Mouse (Mus musculus) testis, adult 10 weeks (tissue): ENCODE results near the gene Sept12. TPM values are rescaled to one million over a fixed set of nuclear protein-coding genes. Genes with fewer than 3 reads are reported as not detected.

Experiments
- polyA plus RNA-seq: library from polyadenylated mRNA; stranded (reverse); fragments of 350-450 nt; fragmentation: Illumina TruSeq; extraction: RNeasy Lipid Tissue Mini Kit (QIAGEN cat#74804); gene quantifications from one replicate; pipeline ENCODE4 v1.2.3, GENCODE M21; 2014; ENCODE audit warnings: low read depth, low replicate concordance

The Sept12 gene
- polyA plus RNA-seq: 61.6 TPM

DNA sequence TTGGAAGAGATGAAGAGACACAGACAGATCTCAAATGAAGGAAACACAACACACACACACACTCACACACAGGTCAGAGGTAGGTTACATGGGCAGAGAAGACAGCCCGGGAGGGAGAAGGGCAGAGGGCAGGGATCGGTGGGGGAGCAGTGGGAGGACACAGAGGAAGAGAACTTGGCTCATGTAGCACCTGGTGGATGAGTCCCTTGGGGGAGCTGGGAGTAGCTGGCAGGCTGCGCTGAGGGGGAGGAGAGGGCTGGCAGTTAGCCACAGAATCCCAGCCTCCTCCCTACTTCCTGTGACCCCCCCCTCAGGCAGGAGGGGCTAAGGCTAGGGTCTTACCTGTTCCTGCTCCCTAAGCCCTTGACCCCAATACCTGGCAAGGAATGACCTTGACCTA is at the start of gene Sept12:
TSS of gene Sept12 (minus strand) at position 300 of the 400 bp plus-strand sequence.

DNA sequence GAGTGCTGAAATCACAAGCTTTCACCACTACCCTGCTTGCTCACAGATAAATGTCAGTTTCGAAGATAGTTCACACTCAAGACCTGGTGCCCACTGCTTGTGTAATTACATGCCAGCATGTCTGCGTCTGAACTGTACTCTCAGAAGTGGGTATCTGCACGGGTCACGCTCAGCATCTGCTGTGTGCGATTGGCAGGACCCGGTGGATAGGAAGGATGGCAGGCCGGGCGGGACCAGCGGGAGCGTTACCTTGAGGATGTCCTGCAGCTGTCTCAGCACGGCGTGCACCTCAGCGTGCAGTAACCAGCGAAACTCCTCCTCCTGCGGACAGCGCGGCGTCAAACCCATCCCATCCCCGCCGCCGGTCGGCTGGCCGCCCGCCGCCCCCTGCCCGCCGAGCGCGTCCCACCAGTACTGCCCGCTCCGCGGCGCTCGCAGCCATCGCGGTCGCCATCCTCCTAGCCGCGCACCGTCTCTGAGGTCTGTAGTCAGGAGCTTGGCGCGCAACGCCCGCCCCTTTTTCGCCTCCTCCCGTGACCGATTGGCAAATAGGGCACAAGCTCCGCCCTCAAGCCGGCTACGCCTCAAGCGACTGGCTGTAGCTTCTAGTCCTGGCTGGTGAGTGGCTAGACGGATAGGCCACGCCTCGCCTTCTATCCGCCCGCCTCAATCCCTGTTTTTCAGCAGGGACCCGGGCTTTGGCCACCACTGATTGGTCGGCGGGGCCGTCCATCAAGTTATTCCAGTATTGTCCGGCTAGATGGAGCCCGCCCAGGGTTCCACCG is 15.6 kb upstream of the Sept12 start, which contains the start of gene Rogdi:
TSS of gene Rogdi (minus strand) at position 500 of the 785 bp plus-strand sequence.

DNA sequence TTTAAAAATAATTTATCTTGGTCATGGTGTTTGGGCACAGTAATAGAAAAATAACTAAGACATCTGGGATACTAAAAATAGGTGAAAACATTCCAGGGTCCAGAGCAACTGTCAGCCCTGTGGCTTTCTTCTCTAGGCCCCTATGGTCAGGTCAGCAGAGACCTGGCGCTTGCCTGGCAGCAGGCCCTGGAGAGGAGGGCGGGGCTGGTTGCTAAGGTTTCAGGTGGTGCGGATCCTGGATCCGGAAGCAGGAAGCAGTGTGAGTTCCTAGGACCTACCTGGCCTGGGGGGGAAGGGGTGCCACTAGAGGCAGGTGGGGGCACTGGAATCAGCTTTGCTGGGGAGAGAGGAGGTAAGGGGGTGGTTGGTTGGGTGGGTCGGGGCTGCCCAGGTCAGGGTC is 9.4 kb upstream of the Sept12 start, which contains the start of gene Smim22:
TSS of gene Smim22 (plus strand) at position 222 of the 400 bp plus-strand sequence.

GRCm38 (mm10) chr16:4963797-4964709 is 33.6 kb downstream of the Sept12 start, which contains the start of gene Anks3:
Gene Anks3 (minus strand): TSS chr16:4964205.

GRCm38 (mm10) chr16:4938461-4938860 is 59.2 kb downstream of the Sept12 start, which contains the start of gene Nudt16l1:
Gene Nudt16l1 (plus strand): TSS chr16:4938761.

Other genes with a start within 250 kb of the Sept12 start
- gene Cdip1, start 207.6 kb downstream of the Sept12 start, polyA plus RNA-seq: 26.2 TPM
- 21.1 TPM for gene 4930562C15Rik, start 162.4 kb downstream of the Sept12 start, polyA plus RNA-seq
- 4.2 TPM for gene Ubald1, start 117.5 kb downstream of the Sept12 start, polyA plus RNA-seq
- 2.8 TPM for gene Mgrn1, start 111.6 kb downstream of the Sept12 start, polyA plus RNA-seq
- 5.9 TPM for gene Nudt16l1, start 59.1 kb downstream of the Sept12 start, polyA plus RNA-seq
- gene Anks3, start 33.6 kb downstream of the Sept12 start, polyA plus RNA-seq: 9.8 TPM
- not detected for gene Smim22, start 9.4 kb upstream of the Sept12 start, polyA plus RNA-seq
- 3.5 TPM for gene Rogdi, start 15.7 kb upstream of the Sept12 start, polyA plus RNA-seq
- 50.3 TPM for gene Glyr1, start 52.0 kb upstream of the Sept12 start, polyA plus RNA-seq
- gene Ubn1, start 52.2 kb upstream of the Sept12 start, polyA plus RNA-seq: 24.4 TPM
- gene Ppl, start 134.6 kb upstream of the Sept12 start, polyA plus RNA-seq: 0.06 TPM
- not detected for gene Sec14l5, start 149.3 kb upstream of the Sept12 start, polyA plus RNA-seq
- gene Nagpa, start 206.2 kb upstream of the Sept12 start, polyA plus RNA-seq: not detected
- gene AU021092, start 224.4 kb upstream of the Sept12 start, polyA plus RNA-seq: 2.0 TPM
- gene Alg1, start 235.8 kb upstream of the Sept12 start, polyA plus RNA-seq: 1.5 TPM